Mouse (Mus musculus) stomach, embryonic 16.5 days (tissue): ENCODE measurements at regions not wholly inside any gene's neighbourhood (a gene's known extent, or its start where the extent isn't known, plus 50 kb on each side); places are given as distances from the start of the nearest gene placed in this dataset.

Experiments used
- ATAC-seq: fragments of 200-750 bp; cut with Nextera tagmentation; 2 replicates; pipeline ENCODE4 v1.8.0; 2017; ENCODE audit warnings: moderate number of reproducible peaks, moderate TSS enrichment; ENCODE audit not compliant: insufficient read depth, low FRiP score
- H3K27ac ChIP-seq: fragments of 300-500 bp; sonication (generic); 2 replicates; pipeline ENCODE4 v1.5.1; 2014; ENCODE audit warnings: low read length
- H3K27me3 ChIP-seq: fragments of 300-500 bp; sonication (generic); 2 replicates; pipeline ENCODE4 v1.6.1; 2014; ENCODE audit warnings: low read length, control low read depth, mixed read lengths; ENCODE audit not compliant: control insufficient read depth, insufficient read depth
- H3K36me3 ChIP-seq: fragments of 300-500 bp; sonication (generic); 2 replicates; pipeline ENCODE4 v1.6.1; 2014; ENCODE audit warnings: low read length; ENCODE audit not compliant: control insufficient read depth, insufficient read depth
- H3K4me1 ChIP-seq: fragments of 300-500 bp; sonication (generic); 2 replicates; pipeline ENCODE4 v1.6.1; 2014; ENCODE audit warnings: low read length, control low read depth, mixed read lengths; ENCODE audit not compliant: control insufficient read depth, insufficient read depth
- H3K4me2 ChIP-seq: fragments of 300-500 bp; sonication (generic); 2 replicates; pipeline ENCODE4 v1.6.1; 2014; ENCODE audit warnings: low read depth, low read length, mixed read lengths
- H3K4me3 ChIP-seq: fragments of 300-500 bp; sonication (generic); replicated peaks from 2 replicates; pipeline ENCODE4 v1.5.1; 2014; ENCODE audit warnings: mild to moderate bottlenecking, low read length
- H3K9ac ChIP-seq: fragments of 300-500 bp; sonication (generic); 2 replicates; pipeline ENCODE4 v1.6.1; 2014; ENCODE audit warnings: low read length
- H3K9me3 ChIP-seq: fragments of 300-500 bp; sonication (generic); replicated peaks from 2 replicates; pipeline ENCODE4 v1.6.1; 2016; ENCODE audit warnings: low read length, control low read depth; ENCODE audit not compliant: control insufficient read depth
- WGBS: fragments of 180-500 bp; shearing (Covaris S2); extraction: QIAGEN DNeasy Blood & Tissue Kit; methylation state at CpG from one replicate; pipeline ENCODE4 v1.1.7; 2014; 5-methylcytosine and 5-hydroxymethylcytosine counted together

- no peak overlapping the region for H3K4me3 ChIP-seq
- H3K4me2 ChIP-seq = no peak overlapping the region
- no peaks in the 10 kb centered on the region for H3K4me1 ChIP-seq
- H3K36me3 ChIP-seq = no peaks in the 10 kb centered on the region
- no peak overlapping the region for H3K9ac ChIP-seq
- WGBS = 67% methylated on average over 3 of the region's 3 CpGs
- H3K27ac ChIP-seq = no peak overlapping the region
- H3K27me3 ChIP-seq = no peaks in the 10 kb centered on the region
- H3K9me3 ChIP-seq = no peaks in the 10 kb centered on the region
- ATAC-seq = no peak
Measured at GRCm38 (mm10) chr3:57923061-57923460, 75.2 kb upstream of the Pfn2 start.

- no peaks in the 10 kb centered on the region for H3K4me1 ChIP-seq
- H3K27ac ChIP-seq = no peak overlapping the region
- no peak overlapping the region for H3K9ac ChIP-seq
- no peak overlapping the region for H3K4me2 ChIP-seq
- no peak for ATAC-seq
- H3K27me3 ChIP-seq = no peaks in the 10 kb centered on the region
- no peak overlapping the region for H3K4me3 ChIP-seq
- H3K9me3 ChIP-seq = no peaks in the 10 kb centered on the region
- 86% methylated on average over 3 of the region's 3 CpGs for WGBS
- no peaks in the 10 kb centered on the region for H3K36me3 ChIP-seq
Measured at GRCm38 (mm10) chr3:57932657-57933539, 85.0 kb upstream of the Pfn2 start.

GRCm38 (mm10) chr3:57935042-57935610 is 87.2 kb upstream of the Pfn2 start:
- H3K27me3 ChIP-seq = no peaks in the 10 kb centered on the region
- no peaks in the 10 kb centered on the region for H3K9me3 ChIP-seq
- no peaks in the 10 kb centered on the region for H3K36me3 ChIP-seq
- ATAC-seq = no peak
- 51% methylated on average over 5 of the region's 5 CpGs for WGBS
- no peak overlapping the region for H3K27ac ChIP-seq
- no peak overlapping the region for H3K4me2 ChIP-seq
- no peaks in the 10 kb centered on the region for H3K4me1 ChIP-seq
- no peak overlapping the region for H3K9ac ChIP-seq
- no peak overlapping the region for H3K4me3 ChIP-seq

GRCm38 (mm10) chr3:57940504-57941381 is 92.9 kb upstream of the Pfn2 start:
- Histone ChIP-seq H3K9me3 (no peaks in the 10 kb centered on the region), H3K4me3 (no peak overlapping the region), H3K27ac (no peak overlapping the region), H3K27me3 (no peaks in the 10 kb centered on the region), H3K9ac (no peak overlapping the region), H3K36me3 (no peaks in the 10 kb centered on the region), H3K4me1 (no peaks in the 10 kb centered on the region), H3K4me2 (no peak overlapping the region)
- no peak for ATAC-seq
- whole genome bisulfite sequencing = 77% methylated on average over 4 of the region's 4 CpGs

GRCm38 (mm10) chr3:57944698-57945097 is 96.8 kb upstream of the Pfn2 start:
- 72% methylated on average over 2 of the region's 2 CpGs for WGBS
- Histone ChIP-seq H3K9ac (no peak overlapping the region), H3K4me1 (no peaks in the 10 kb centered on the region), H3K36me3 (no peaks in the 10 kb centered on the region), H3K9me3 (no peaks in the 10 kb centered on the region), H3K27ac (no peak overlapping the region), H3K27me3 (no peaks in the 10 kb centered on the region), H3K4me3 (no peak overlapping the region), H3K4me2 (no peak overlapping the region)
- ATAC-seq = no peak

- Histone ChIP-seq H3K27ac (no peak overlapping the region), H3K9me3 (no peaks in the 10 kb centered on the region), H3K4me3 (no peak overlapping the region), H3K4me1 (no peaks in the 10 kb centered on the region), H3K36me3 (no peaks in the 10 kb centered on the region), H3K9ac (no peak overlapping the region), H3K4me2 (no peak overlapping the region), H3K27me3 (no peaks in the 10 kb centered on the region)
- ATAC-seq = no peak
- WGBS = 83% methylated on average over 5 of the region's 5 CpGs
Measured at GRCm38 (mm10) chr3:57945765-57946164, 97.9 kb upstream of the Pfn2 start.

GRCm38 (mm10) chr3:57947331-57947730 is 99.5 kb upstream of the Pfn2 start:
- Histone ChIP-seq H3K4me3 (no peak overlapping the region), H3K4me2 (no peak overlapping the region), H3K4me1 (no peaks in the 10 kb centered on the region), H3K36me3 (no peaks in the 10 kb centered on the region), H3K9me3 (no peaks in the 10 kb centered on the region), H3K27ac (no peak overlapping the region), H3K27me3 (no peaks in the 10 kb centered on the region), H3K9ac (no peak overlapping the region)
- WGBS = 78% methylated on average over 2 of the region's 2 CpGs
- no peak for ATAC-seq

GRCm38 (mm10) chr3:57948720-57949119 is 100.8 kb upstream of the Pfn2 start:
- Histone ChIP-seq H3K27me3 (no peaks in the 10 kb centered on the region), H3K9ac (no peak overlapping the region), H3K27ac (no peak overlapping the region), H3K4me2 (no peak overlapping the region), H3K9me3 (no peaks in the 10 kb centered on the region), H3K4me3 (no peak overlapping the region), H3K36me3 (no peaks in the 10 kb centered on the region), H3K4me1 (no peaks in the 10 kb centered on the region)
- WGBS = 89% methylated on average over 1 of the region's 1 CpGs
- no peak for ATAC-seq
